13 mouse cellular contexts compared by ENCODE assay signal in genomic region chr11:35951727-35952065, GRCm38 (mm10). TPM values are rescaled to one million over a fixed set of nuclear protein-coding genes. Genes with fewer than 3 reads are reported as not detected.
A peak's percentile ranks its signal among the peaks of the same experiment; 100 is the strongest.
DNase-seq lines count a peak whose midpoint lies in the region; ATAC-seq and TF ChIP-seq lines count a peak whose summit lies in the region.
"Had no signal": no experiment of that assay in that cellular context is flagged by ENCODE, and none has a peak within 500 bp of the region (broad histone marks: within the 10 kb centered on the region; RNA-seq: fewer than 3 reads in every experiment).

No protein-coding gene starts in this region.

- peaks cover 56% of the 10 kb centered on the region for H3K4me1 ChIP-seq in forebrain, embryonic 10.5 days
- H3K4me1 ChIP-seq in forebrain, embryonic 13.5 days, result peaks cover 18% of the 10 kb centered on the region
- peaks cover 58% of the 10 kb centered on the region for H3K4me1 ChIP-seq in kidney, embryonic 16.5 days (ENCODE audit: insufficient read depth, low read length)
- peaks cover 0 to 6% of the 10 kb centered on the region in 2 experiments; a peak in 2 of 4 replicates for H3K4me1 ChIP-seq in liver, embryonic 14.5 days (replicated peaks; ENCODE audit: control insufficient read depth in 2 of 2, insufficient read depth in 2 of 2, low read length in 1 of 2)
- H3K4me1 ChIP-seq in small intestine, adult 2 months (ENCODE audit: control insufficient read depth, insufficient read depth, insufficient read length, low read length), result peaks cover 19% of the 10 kb centered on the region; the same call in 1 of the 2 replicates

- WGBS in forebrain, embryonic 10.5 days, result 63% methylated on average over 4 of the region's 4 CpGs
- WGBS in forebrain, embryonic 13.5 days, result 63% methylated on average over 4 of the region's 4 CpGs
- 36% methylated on average over 4 of the region's 4 CpGs for WGBS in kidney, embryonic 16.5 days
- WGBS in liver, embryonic 14.5 days (ENCODE audit: insufficient replicate concordance), result 27% methylated on average over 4 of the region's 4 CpGs
- 16% methylated on average over 4 of the region's 4 CpGs for WGBS in small intestine, adult 2 months

- H3K4me2 ChIP-seq in forebrain, embryonic 13.5 days, result no peak overlapping the region
- H3K4me2 ChIP-seq in kidney, embryonic 16.5 days (replicated peaks; ENCODE audit: low read depth, low read length), result 0 out of 2 replicates have a peak overlapping the region, but pooled peaks have one; percentile 11
- no peak overlapping the region for H3K4me2 ChIP-seq in liver, embryonic 14.5 days (ENCODE audit: low read depth)
- H3K4me2 ChIP-seq: heart, embryonic 15.5 days; neural tube, embryonic 12.5 days had no signal

- DNase-seq in forebrain, embryonic 10.5 days (ENCODE audit: extremely low spot score, low spot score), result no peak
- peak in 2 of 3 experiments; percentile 20 to 32 for DNase-seq in liver, embryonic 14.5 days (ENCODE audit: low read depth in 3 of 3, low spot score in 3 of 3)
- no peak for DNase-seq in T-cell, adult 2 months (ENCODE audit: low spot score)
- DNase-seq in cerebellum, postnatal 25 days, result no peak
- no peak for DNase-seq in left cerebral cortex, adult 11 months (ENCODE audit: low spot score)
- DNase-seq: cerebellum, postnatal 36 days; gastrocnemius, postnatal 14 days had no signal

- TF ChIP-seq EP300 in liver, embryonic 14.5 days (IDR thresholded peaks at IDR 0.05; ENCODE audit: low read depth), result no peak

- no peak for TF ChIP-seq CTCF in liver, embryonic 14.5 days (IDR thresholded peaks at IDR 0.05; ENCODE audit: low read depth)
- TF ChIP-seq CTCF in small intestine, adult 2 months (IDR thresholded peaks at IDR 0.05; ENCODE audit: extremely low read depth, insufficient read length, insufficient replicate concordance, low read depth, low read length), result no peak

- 0 out of 2 replicates have a peak, but pooled peaks cover 8% of the 10 kb centered on the region for H3K36me3 ChIP-seq in forebrain, embryonic 10.5 days (replicated peaks)
- no peaks in the 10 kb centered on the region for H3K36me3 ChIP-seq in forebrain, embryonic 13.5 days (ENCODE audit: poor library complexity, severe bottlenecking)
- H3K36me3 ChIP-seq in kidney, embryonic 16.5 days (ENCODE audit: insufficient read depth, low read length), result no peaks in the 10 kb centered on the region
- H3K36me3 ChIP-seq in liver, embryonic 14.5 days (replicated peaks; ENCODE audit: control insufficient read depth, insufficient read depth, low read depth), result no peaks in the 10 kb centered on the region
- no peaks in the 10 kb centered on the region for H3K36me3 ChIP-seq in small intestine, adult 2 months (ENCODE audit: control insufficient read depth, insufficient read depth, low read length)
- H3K36me3 ChIP-seq: heart, embryonic 15.5 days; neural tube, embryonic 12.5 days had no signal

- H3K27me3 ChIP-seq in forebrain, embryonic 10.5 days (ENCODE audit: poor library complexity, severe bottlenecking), result no peaks in the 10 kb centered on the region
- H3K27me3 ChIP-seq in forebrain, embryonic 13.5 days, result no peaks in the 10 kb centered on the region
- no peaks in the 10 kb centered on the region for H3K27me3 ChIP-seq in kidney, embryonic 16.5 days (ENCODE audit: insufficient read depth, low read length)
- no peaks in the 10 kb centered on the region for H3K27me3 ChIP-seq in liver, embryonic 14.5 days (ENCODE audit: control insufficient read depth, insufficient read depth, low read length)
- no peaks in the 10 kb centered on the region for H3K27me3 ChIP-seq in small intestine, adult 2 months (ENCODE audit: control insufficient read depth, insufficient read depth, low read length)
- H3K27me3 ChIP-seq: heart, embryonic 15.5 days; neural tube, embryonic 12.5 days had no signal

- no peak overlapping the region for H3K9ac ChIP-seq in forebrain, embryonic 13.5 days
- H3K9ac ChIP-seq in kidney, embryonic 16.5 days (replicated peaks; ENCODE audit: low read length), result 0 out of 2 replicates have a peak overlapping the region, but pooled peaks have one; percentile 17
- no peak overlapping the region for H3K9ac ChIP-seq in liver, embryonic 14.5 days (replicated peaks)
- H3K9ac ChIP-seq: heart, embryonic 15.5 days; neural tube, embryonic 12.5 days had no signal

- peak overlapping the region; percentile 69 for H3K27ac ChIP-seq in forebrain, embryonic 10.5 days
- no peak overlapping the region for H3K27ac ChIP-seq in forebrain, embryonic 13.5 days
- H3K27ac ChIP-seq in kidney, embryonic 16.5 days (ENCODE audit: low read length), result peak overlapping the region; percentile 85
- no peak overlapping the region; the same call in 1 of the 2 replicates for H3K27ac ChIP-seq in liver, embryonic 14.5 days
- H3K27ac ChIP-seq in small intestine, adult 2 months (ENCODE audit: insufficient read depth, low read depth, low read length), result peak overlapping the region; percentile 46
- H3K27ac ChIP-seq: heart, embryonic 15.5 days; neural tube, embryonic 12.5 days had no signal

- H3K4me3 ChIP-seq in forebrain, embryonic 10.5 days, result no peak overlapping the region
- no peak overlapping the region for H3K4me3 ChIP-seq in forebrain, embryonic 13.5 days
- no peak overlapping the region for H3K4me3 ChIP-seq in kidney, embryonic 16.5 days (ENCODE audit: low read length)
- H3K4me3 ChIP-seq in liver, embryonic 14.5 days (ENCODE audit: insufficient read depth in 1 of 2, low read depth in 2 of 2, low read length in 2 of 2), result no peak overlapping the region
- H3K4me3 ChIP-seq in small intestine, adult 2 months (ENCODE audit: low read depth, low read length), result no peak overlapping the region
- H3K4me3 ChIP-seq: erythroblast, embryonic 14.5 days; heart, embryonic 15.5 days; neural tube, embryonic 12.5 days had no signal

- no peak for TF ChIP-seq POLR2A in small intestine, adult 2 months (IDR thresholded peaks at IDR 0.05; ENCODE audit: low read depth, low read length)

- ATAC-seq in forebrain, embryonic 13.5 days, result no peak
- ATAC-seq in kidney, embryonic 16.5 days (ENCODE audit: low FRiP score, low TSS enrichment), result peak; percentile 29; the same call in 1 of the 2 replicates
- peak; percentile 69 for ATAC-seq in liver, embryonic 14.5 days (ENCODE audit: insufficient read depth)

- no peaks in the 10 kb centered on the region for H3K9me3 ChIP-seq in forebrain, embryonic 10.5 days
- no peaks in the 10 kb centered on the region for H3K9me3 ChIP-seq in forebrain, embryonic 13.5 days (replicated peaks)
- H3K9me3 ChIP-seq in kidney, embryonic 16.5 days (ENCODE audit: low read length), result no peaks in the 10 kb centered on the region
- H3K9me3 ChIP-seq in liver, embryonic 14.5 days (ENCODE audit: control insufficient read depth, low read length), result no peaks in the 10 kb centered on the region
- H3K9me3 ChIP-seq: heart, embryonic 15.5 days; neural tube, embryonic 12.5 days had no signal

RNA-seq across cellular contexts. Expression of gene Wwc1, which starts 28.6 kb away (rescaled TPM):
- polyA plus RNA-seq in forebrain, embryonic 10.5 days (2016; fragmentation: Nextera tagmentation; extraction: Ambion mirVana), result 4.2 and 4.9 TPM in 2 replicates
- polyA plus RNA-seq in forebrain, embryonic 13.5 days (2015; fragmentation: Nextera tagmentation; extraction: Ambion mirVana), result 8.6 and 8.8 TPM in 2 replicates
- polyA plus RNA-seq in kidney, embryonic 16.5 days (2015; fragmentation: Nextera tagmentation; extraction: Ambion mirVana), result 5.9 and 8.3 TPM in 2 replicates
- 1.7 and 2.5 TPM in 2 replicates for polyA plus RNA-seq in liver, embryonic 14.5 days (2012; rRNA removed)
- 0.65 and 0.85 TPM in 2 replicates for polyA plus RNA-seq in liver, embryonic 14.5 days (2014; fragmentation: Nextera tagmentation; extraction: Ambion mirVana)
- 18.0 and 55.9 TPM in 2 replicates for polyA plus RNA-seq in small intestine, adult 2 months (2012; rRNA removed)

Comparison
In these comparisons a context has a peak if more than half of its experiments do, and no peak if none do; other contexts are left out.
1. H3K27ac ChIP-seq: peak in forebrain, embryonic 10.5 days (single experiment), kidney, embryonic 16.5 days (single experiment) and small intestine, adult 2 months (single experiment); none in forebrain, embryonic 13.5 days (single experiment) and liver, embryonic 14.5 days (single experiment).
2. DNase-seq: peak in liver, embryonic 14.5 days (2 of 3); none in forebrain, embryonic 10.5 days (single experiment), T-cell, adult 2 months (single experiment), cerebellum, postnatal 25 days (0 of 2) and left cerebral cortex, adult 11 months (single experiment).